Mouse (Mus musculus) midbrain, embryonic 13.5 days (tissue): ENCODE measurements around the gene Exosc10. TPM values are rescaled to one million over a fixed set of nuclear protein-coding genes. Genes with fewer than 3 reads are reported as not detected.

Experiments used
- ATAC-seq: fragments of 200-750 bp; cut with Nextera tagmentation; 2 replicates; pipeline ENCODE4 v1.8.0; 2017; ENCODE audit warnings: mild to moderate bottlenecking, moderate TSS enrichment, moderate library complexity
- H3K27ac ChIP-seq: fragments of 300-500 bp; sonication (generic); 2 replicates; pipeline ENCODE4 v1.5.1; 2015; ENCODE audit warnings: inconsistent platforms, mild to moderate bottlenecking, moderate library complexity
- H3K27me3 ChIP-seq: fragments of 300-500 bp; sonication (generic); 2 replicates; pipeline ENCODE4 v1.6.1; 2015; ENCODE audit warnings: mild to moderate bottlenecking, inconsistent platforms
- H3K36me3 ChIP-seq: fragments of 300-500 bp; sonication (generic); 2 replicates; pipeline ENCODE4 v1.6.1; 2015; ENCODE audit warnings: mild to moderate bottlenecking, inconsistent platforms
- H3K4me1 ChIP-seq: fragments of 300-500 bp; sonication (generic); replicated peaks from 2 replicates; pipeline ENCODE4 v1.6.1; 2015; ENCODE audit warnings: inconsistent platforms
- H3K4me2 ChIP-seq: fragments of 300-500 bp; sonication (generic); replicated peaks from 2 replicates; pipeline ENCODE4 v1.6.1; 2015; ENCODE audit warnings: moderate library complexity, mild to moderate bottlenecking, inconsistent platforms
- H3K4me3 ChIP-seq: fragments of 300-500 bp; sonication (generic); replicated peaks from 2 replicates; pipeline ENCODE4 v1.5.1; 2015; ENCODE audit warnings: mild to moderate bottlenecking, inconsistent platforms
- H3K9ac ChIP-seq: fragments of 300-500 bp; sonication (generic); replicated peaks from 2 replicates; pipeline ENCODE4 v1.6.1; 2015; ENCODE audit warnings: mild to moderate bottlenecking, inconsistent platforms
- H3K9me3 ChIP-seq: fragments of 300-500 bp; sonication (generic); 2 replicates; pipeline ENCODE4 v1.6.1; 2016; ENCODE audit warnings: mild to moderate bottlenecking, inconsistent platforms
- WGBS: fragments of 180-500 bp; shearing (Covaris S2); methylation state at CpG from one replicate; pipeline ENCODE4 v1.1.7; 2015; 5-methylcytosine and 5-hydroxymethylcytosine counted together
- polyA plus RNA-seq: library from polyadenylated mRNA; unstranded; fragments of >200 nt; fragmentation: Nextera tagmentation; extraction: Ambion mirVana; gene quantifications from 2 replicates; pipeline ENCODE4 v1.2.1, GENCODE M21; 2015

Exosc10 gene
- polyA plus RNA-seq, 1 experiment from 2014 or later: 91.4 TPM

- no peak overlapping the region for H3K9ac ChIP-seq
- 69% methylated on average over 9 of the region's 9 CpGs for whole genome bisulfite sequencing
- no peak overlapping the region for H3K4me2 ChIP-seq
- no peak overlapping the region for H3K27ac ChIP-seq
- 0 out of 2 replicates have a peak, but pooled peaks have one; percentile 34 for ATAC-seq
- peaks cover 4% of the 10 kb centered on the region; the same call in 1 of the 2 replicates for H3K4me1 ChIP-seq
- H3K4me3 ChIP-seq: no peak overlapping the region
- H3K36me3 ChIP-seq: peaks cover 73% of the 10 kb centered on the region
- no peaks in the 10 kb centered on the region for H3K27me3 ChIP-seq
- no peaks in the 10 kb centered on the region for H3K9me3 ChIP-seq
These were observed 55.5 kb downstream of the Exosc10 start for GRCm38 (mm10) chr4:148613738-148614137.

- ATAC-seq: no peak
- 90% methylated on average over 1 of the region's 1 CpGs for WGBS
- Histone ChIP-seq H3K4me1 (peaks cover 18% of the 10 kb centered on the region), H3K27ac (no peak overlapping the region), H3K4me3 (no peak overlapping the region), H3K9ac (no peak overlapping the region), H3K27me3 (no peaks in the 10 kb centered on the region), H3K9me3 (no peaks in the 10 kb centered on the region), H3K4me2 (no peak overlapping the region), H3K36me3 (peaks cover 91% of the 10 kb centered on the region)
These were observed 61.6 kb downstream of the Exosc10 start for GRCm38 (mm10) chr4:148619805-148620204.

- Histone ChIP-seq H3K4me1 (peaks cover 27% of the 10 kb centered on the region), H3K9ac (no peak overlapping the region), H3K9me3 (no peaks in the 10 kb centered on the region), H3K27ac (no peak overlapping the region), H3K36me3 (peaks cover 86% of the 10 kb centered on the region), H3K27me3 (no peaks in the 10 kb centered on the region), H3K4me2 (no peak overlapping the region), H3K4me3 (no peak overlapping the region)
- 94% methylated on average over 1 of the region's 1 CpGs for WGBS
- ATAC-seq: no peak
These were observed 62.5 kb downstream of the Exosc10 start for GRCm38 (mm10) chr4:148620718-148621117.

- no peak for ATAC-seq
- H3K27ac ChIP-seq: no peak overlapping the region
- no peak overlapping the region for H3K4me2 ChIP-seq
- no peaks in the 10 kb centered on the region for H3K9me3 ChIP-seq
- no peak overlapping the region for H3K4me3 ChIP-seq
- H3K36me3 ChIP-seq: peaks cover 69% of the 10 kb centered on the region
- H3K27me3 ChIP-seq: no peaks in the 10 kb centered on the region
- H3K9ac ChIP-seq: no peak overlapping the region
- peaks cover 32% of the 10 kb centered on the region for H3K4me1 ChIP-seq
- WGBS: 95% methylated on average over 4 of the region's 4 CpGs
These were observed 64.3 kb downstream of the Exosc10 start for GRCm38 (mm10) chr4:148622485-148622884.

- H3K9me3 ChIP-seq: no peaks in the 10 kb centered on the region
- H3K27ac ChIP-seq: no peak overlapping the region
- peaks cover 63% of the 10 kb centered on the region for H3K36me3 ChIP-seq
- peaks cover 32% of the 10 kb centered on the region for H3K4me1 ChIP-seq
- H3K4me3 ChIP-seq: no peak overlapping the region
- WGBS: 87% methylated on average over 4 of the region's 4 CpGs
- no peak for ATAC-seq
- no peak overlapping the region for H3K9ac ChIP-seq
- H3K27me3 ChIP-seq: no peaks in the 10 kb centered on the region
- H3K4me2 ChIP-seq: no peak overlapping the region
These were observed 65.4 kb downstream of the Exosc10 start for GRCm38 (mm10) chr4:148623609-148624008.

GRCm38 (mm10) chr4:148625010-148625409 is 66.8 kb downstream of the Exosc10 start:
- Histone ChIP-seq H3K36me3 (peaks cover 49% of the 10 kb centered on the region), H3K27me3 (no peaks in the 10 kb centered on the region), H3K27ac (no peak overlapping the region), H3K4me2 (peak overlapping the region; percentile 85), H3K4me3 (peak overlapping the region; percentile 98; the same call in 1 of the 2 replicates), H3K9ac (no peak overlapping the region), H3K9me3 (no peaks in the 10 kb centered on the region), H3K4me1 (peaks cover 32% of the 10 kb centered on the region)
- WGBS: 84% methylated on average over 10 of the region's 10 CpGs
- no peak for ATAC-seq

- peak overlapping the region; percentile 95 for H3K27ac ChIP-seq
- H3K4me1 ChIP-seq: peaks cover 32% of the 10 kb centered on the region
- no peaks in the 10 kb centered on the region for H3K27me3 ChIP-seq
- H3K4me3 ChIP-seq: peak overlapping the region; percentile 98
- H3K9ac ChIP-seq: peak overlapping the region; percentile 100
- H3K4me2 ChIP-seq: peak overlapping the region; percentile 85
- peaks cover 41% of the 10 kb centered on the region for H3K36me3 ChIP-seq
- no peak; the same call in 1 of the 2 replicates for ATAC-seq
- H3K9me3 ChIP-seq: no peaks in the 10 kb centered on the region
- WGBS: under 1% methylated on average over 56 of the region's 57 CpGs
These were observed 67.8 kb downstream of the Exosc10 start for GRCm38 (mm10) chr4:148625756-148626622.

- Histone ChIP-seq H3K9ac (peak within 1 kb of the TSS; percentile 100), H3K4me1 (peaks cover 32% of the 10 kb centered on the region), H3K27me3 (no peaks in the 10 kb centered on the region), H3K27ac (peak within 1 kb of the TSS; percentile 95), H3K4me3 (peak within 1 kb of the TSS; percentile 98), H3K4me2 (peak within 1 kb of the TSS; percentile 85), H3K9me3 (no peaks in the 10 kb centered on the region), H3K36me3 (peaks cover 34% of the 10 kb centered on the region)
- under 1% methylated on average over 50 of the region's 51 CpGs for WGBS
- ATAC-seq: peak; percentile 97
These were observed 68.5 kb downstream of the Exosc10 start, which contains the start of gene Tardbp for GRCm38 (mm10) chr4:148626623-148627185. Tardbp (minus strand) TSS chr4:148627019.

- Histone ChIP-seq H3K4me3 (peak overlapping the region; percentile 98), H3K36me3 (peaks cover 29% of the 10 kb centered on the region), H3K9ac (peak overlapping the region; percentile 100), H3K4me1 (peaks cover 32% of the 10 kb centered on the region), H3K9me3 (no peaks in the 10 kb centered on the region), H3K4me2 (peak overlapping the region; percentile 85), H3K27ac (no peak overlapping the region), H3K27me3 (no peaks in the 10 kb centered on the region)
- ATAC-seq: peak; percentile 43
- WGBS: 65% methylated on average over 3 of the region's 3 CpGs
These were observed 69.0 kb downstream of the Exosc10 start for GRCm38 (mm10) chr4:148627246-148627645.

Other genes starting within 250 kb of the Exosc10 start
- gene Ubiad1, start 113.7 kb upstream of the Exosc10 start, polyA plus RNA-seq: 20.5 and 22.2 TPM in 2 replicates
- gene Mtor, start 109.8 kb upstream of the Exosc10 start, polyA plus RNA-seq: 25.9 and 27.3 TPM in 2 replicates
- 0.23 and 0.32 TPM in 2 replicates for gene Angptl7, start 58.0 kb upstream of the Exosc10 start, polyA plus RNA-seq
- gene Srm, start 33.1 kb downstream of the Exosc10 start, polyA plus RNA-seq: 116 and 128 TPM in 2 replicates
- gene Masp2, start 44.1 kb downstream of the Exosc10 start, polyA plus RNA-seq: 0.35 and 0.46 TPM in 2 replicates
- gene Tardbp, start 68.6 kb downstream of the Exosc10 start, polyA plus RNA-seq: 283 and 292 TPM in 2 replicates
- not detected in 2 replicates for gene Gm572, start 84.9 kb downstream of the Exosc10 start, polyA plus RNA-seq
- gene Casz1, start 246.0 kb downstream of the Exosc10 start, polyA plus RNA-seq: 2.7 and 3.8 TPM in 2 replicates